Mouse (Mus musculus) layer of hippocampus, postnatal 25 days (tissue): ENCODE results near the gene Aprt. TPM values are rescaled to one million over a fixed set of nuclear protein-coding genes. Genes with fewer than 3 reads are reported as not detected.

Source experiments
- DNase-seq, 2 experiments: peaks; one replicate each; pipeline ENCODE4 v3.0.0; 2022; ENCODE audit warnings: mixed read lengths in 2 of 2, low spot score in 1 of 2; ENCODE audit errors: extremely low spot score in 1 of 2
- total RNA-seq, 2 experiments: library from RNA; stranded (reverse); gene quantifications; 2 replicates each; pipeline ENCODE4 v1.2.3; 2021

Aprt gene
- 10 to 100 TPM; 62.5 to 69.6 TPM for total RNA-seq

- DNase-seq: peak; percentile 83 to 86
These were observed at the start of gene Aprt for GRCm38 (mm10) chr8:122576648-122577022. Gene Aprt, minus strand, starts transcription at chr8:122576909.

DNA sequence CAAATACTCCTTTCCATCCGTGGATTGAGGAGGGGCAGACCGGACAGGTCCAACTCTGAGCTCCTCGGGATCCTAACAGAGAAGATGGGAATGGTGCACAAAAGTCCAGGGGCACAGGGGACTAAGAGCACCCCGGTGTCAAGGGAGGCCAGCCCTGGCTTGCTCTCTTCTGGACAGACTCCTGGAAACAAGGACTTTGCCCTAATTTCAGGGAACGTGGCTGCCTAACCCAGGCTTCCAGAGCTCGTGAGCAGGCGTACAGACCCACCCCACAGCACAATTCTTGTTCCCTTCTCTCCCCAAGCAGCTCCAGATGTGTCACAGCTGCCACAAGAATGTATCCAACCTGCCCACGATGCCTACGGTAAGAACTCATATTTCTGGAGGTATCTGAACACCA is 49.1 kb upstream of the Aprt start:
- no peak for DNase-seq

DNA sequence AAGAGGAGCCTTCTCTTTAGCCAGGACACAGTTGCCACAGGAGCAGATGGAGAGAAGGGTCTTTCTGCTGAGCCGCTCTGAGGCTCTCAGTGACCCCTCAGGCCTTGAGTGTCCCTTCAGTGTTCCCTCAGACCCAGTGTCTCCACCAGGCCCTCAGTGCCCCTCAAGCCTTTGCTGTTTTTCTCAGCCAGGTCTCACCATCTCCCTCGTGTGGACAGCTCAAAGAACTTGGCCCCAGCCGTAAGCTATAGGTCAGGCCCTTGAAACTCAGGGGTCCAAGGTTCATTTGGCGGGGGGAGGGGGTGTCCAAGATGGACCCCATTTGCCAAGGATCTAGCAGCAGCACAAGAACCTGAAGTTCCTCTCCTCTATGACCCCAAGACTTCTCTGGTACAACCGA is 47.9 kb upstream of the Aprt start:
- no peak for DNase-seq

GRCm38 (mm10) chr8:122623844-122624642 is 47.3 kb upstream of the Aprt start:
- DNase-seq: no peak

GRCm38 (mm10) chr8:122622727-122623126 is 46.0 kb upstream of the Aprt start, which contains the start of gene Pabpn1l:
Gene Pabpn1l, minus strand, starts transcription at chr8:122622739.
- no peak for DNase-seq

DNA sequence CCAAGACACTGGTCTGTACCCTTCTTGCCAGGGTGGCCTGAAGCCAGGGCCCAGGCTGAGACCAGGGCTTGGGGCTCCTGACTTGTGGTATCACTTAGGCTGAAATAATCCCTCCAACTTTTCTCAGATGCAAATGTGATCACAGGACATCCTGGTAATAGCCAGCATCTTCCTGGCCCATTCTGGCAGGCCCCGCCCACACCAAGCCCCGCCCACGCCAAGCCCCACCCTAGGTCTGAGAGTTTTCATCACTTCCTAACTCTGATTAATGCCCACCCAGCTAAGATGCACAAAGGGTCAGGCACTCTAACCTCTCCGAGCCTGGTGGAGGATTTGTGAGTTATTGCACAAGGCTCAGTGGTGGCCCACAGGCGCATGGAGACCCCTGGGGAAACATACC is 43.7 kb upstream of the Aprt start:
- DNase-seq: no peak

DNA sequence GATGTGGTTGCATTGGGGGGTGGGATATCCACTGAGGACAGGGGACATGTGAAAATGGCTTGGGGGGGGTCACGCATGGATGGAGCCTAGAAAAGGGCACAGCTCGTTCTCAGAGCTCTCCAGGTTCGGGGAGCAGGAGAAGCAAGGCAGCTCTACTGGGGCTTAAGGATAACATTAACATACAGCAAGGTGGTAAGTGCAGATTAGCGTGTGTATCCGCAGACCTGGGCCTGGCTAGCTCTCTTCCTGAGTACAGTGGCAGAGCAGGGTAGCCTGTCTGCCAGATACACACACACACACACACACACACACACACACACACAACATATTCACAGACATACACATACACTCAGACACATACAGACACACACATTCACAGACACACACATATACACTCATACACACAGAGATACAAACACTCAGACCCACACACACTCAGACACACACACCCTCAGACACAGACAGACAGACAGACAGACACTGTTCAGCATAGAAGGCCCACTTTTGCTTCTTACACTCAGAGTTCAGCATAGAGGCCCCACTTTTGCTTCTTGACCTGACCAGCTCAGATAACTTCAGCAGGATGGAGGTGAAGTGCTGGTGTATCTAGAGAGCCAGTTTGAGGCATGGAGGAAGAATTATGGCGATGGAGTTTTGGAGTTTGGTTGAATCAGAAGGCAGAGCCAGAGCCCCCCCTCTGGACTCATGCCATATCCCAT is 42.1 kb upstream of the Aprt start:
- no peak for DNase-seq

DNA sequence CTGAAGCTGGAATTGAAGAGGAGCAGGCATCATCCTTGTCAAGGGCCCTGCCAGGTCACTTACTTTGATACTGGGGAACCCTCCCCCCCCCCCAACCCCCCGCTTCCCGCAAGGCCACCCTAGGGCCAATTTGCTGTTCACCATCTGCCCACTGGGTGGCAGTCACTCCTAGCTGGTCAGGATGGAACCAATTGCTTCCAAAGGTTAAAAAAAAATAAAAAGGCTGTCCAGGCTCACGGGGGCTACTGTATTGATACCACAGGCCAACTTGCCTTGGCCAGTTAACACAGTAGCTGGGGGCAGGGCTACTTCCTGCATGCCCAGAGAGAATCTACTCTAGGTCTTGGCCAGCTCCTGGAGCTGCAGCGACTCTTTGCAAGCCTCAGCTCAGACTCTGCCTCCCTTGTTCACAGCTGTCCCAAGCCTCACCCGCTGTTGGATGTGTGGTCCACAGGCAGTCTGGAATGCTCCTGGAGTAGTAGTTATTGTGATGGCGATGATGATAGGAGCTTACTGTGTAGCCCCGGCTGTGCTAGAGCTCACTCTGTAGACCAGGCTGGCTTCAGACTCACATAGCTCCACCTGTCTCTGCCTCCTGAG is 41.3 kb upstream of the Aprt start:
- peak; percentile 59 to 90 for DNase-seq

GRCm38 (mm10) chr8:122616181-122616905 is 39.6 kb upstream of the Aprt start:
- DNase-seq: no peak

GRCm38 (mm10) chr8:122611295-122612133 is 34.8 kb upstream of the Aprt start, which contains the start of the genes Galns and Trappc2l:
Gene Galns, minus strand, starts transcription at chr8:122611463.
Gene Trappc2l, plus strand, starts transcription at chr8:122611640.
- peak; percentile 76 to 81 for DNase-seq

DNA sequence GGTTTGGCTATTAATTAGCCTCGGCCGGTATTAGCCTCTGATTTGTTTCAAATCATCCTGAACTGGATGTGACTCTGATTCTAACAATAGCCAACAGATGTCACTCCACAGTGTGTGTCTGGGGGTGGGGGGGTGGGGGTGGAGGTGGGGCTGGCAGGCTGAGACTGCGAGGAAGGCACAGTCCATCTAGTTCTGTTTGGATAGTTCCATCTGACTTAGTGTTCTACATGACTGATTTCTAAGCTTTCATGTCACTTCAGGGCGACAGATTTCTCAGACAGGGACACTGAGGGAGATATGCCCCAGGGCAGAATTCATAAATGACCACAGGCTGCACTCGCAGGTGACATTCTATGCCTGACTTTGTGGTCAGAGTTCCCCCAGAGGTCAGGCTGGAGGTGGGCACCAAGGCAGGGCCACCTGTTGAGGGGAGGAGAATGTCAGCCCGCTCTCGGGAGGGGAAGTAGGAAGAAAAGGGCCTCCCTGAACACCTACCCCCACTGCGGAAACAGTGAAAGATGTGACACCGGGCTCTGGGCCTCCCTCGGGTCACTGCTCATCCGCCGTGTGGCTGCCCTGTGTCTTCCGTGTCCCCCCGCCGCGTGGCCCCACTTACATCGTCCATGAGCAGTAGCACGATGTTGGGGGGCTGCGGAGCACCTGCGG is 34.0 kb upstream of the Aprt start:
- no peak for DNase-seq

- DNase-seq: no peak
These were observed 33.5 kb upstream of the Aprt start for GRCm38 (mm10) chr8:122610209-122610608.

- no peak for DNase-seq
These were observed 30.1 kb upstream of the Aprt start for GRCm38 (mm10) chr8:122606810-122607209.

GRCm38 (mm10) chr8:122605367-122605766 is 28.7 kb upstream of the Aprt start:
- no peak for DNase-seq

DNA sequence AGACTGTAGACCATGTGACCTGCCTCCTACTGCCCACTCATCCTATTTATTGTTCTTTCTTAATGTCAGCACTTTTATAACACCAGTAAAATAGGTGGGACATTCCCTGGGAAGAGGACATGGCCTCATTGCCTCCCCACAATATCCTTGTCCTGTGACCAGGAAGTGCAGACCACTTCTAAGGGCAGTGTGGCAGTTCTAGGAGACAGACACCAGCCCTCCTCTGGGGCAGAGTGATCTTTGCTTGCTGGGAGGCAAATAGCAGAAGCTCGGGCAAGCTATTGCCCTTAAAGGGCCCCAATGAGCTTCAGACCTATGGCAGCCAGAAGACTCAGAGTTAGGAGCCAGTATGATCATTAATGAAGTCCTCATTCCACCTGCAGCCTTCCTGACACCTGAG is 27.9 kb upstream of the Aprt start:
- no peak for DNase-seq

- DNase-seq: no peak
These were observed 24.0 kb upstream of the Aprt start for GRCm38 (mm10) chr8:122600666-122601065.

DNA sequence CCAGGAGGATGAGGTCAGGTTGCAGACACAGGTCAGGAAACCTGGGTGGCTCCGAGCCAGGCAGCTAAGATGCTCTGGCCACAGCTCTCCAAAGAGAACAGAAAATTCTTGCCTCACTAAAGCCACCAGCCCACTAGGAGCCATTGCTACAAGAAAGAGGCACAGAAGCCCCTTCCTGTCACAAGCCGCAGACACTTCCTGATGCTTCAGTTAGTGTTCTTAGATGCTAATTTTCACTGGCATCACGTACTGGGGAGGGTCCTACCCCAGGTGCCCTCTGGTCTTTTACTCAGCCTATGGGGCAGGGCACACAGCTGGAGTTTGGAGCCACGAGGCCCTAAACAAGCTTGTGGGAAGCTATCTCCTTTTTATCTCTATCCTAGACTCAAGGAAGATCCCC is 19.3 kb upstream of the Aprt start:
- DNase-seq: no peak

GRCm38 (mm10) chr8:122593783-122594507 is 17.2 kb upstream of the Aprt start:
- DNase-seq: no peak

DNA sequence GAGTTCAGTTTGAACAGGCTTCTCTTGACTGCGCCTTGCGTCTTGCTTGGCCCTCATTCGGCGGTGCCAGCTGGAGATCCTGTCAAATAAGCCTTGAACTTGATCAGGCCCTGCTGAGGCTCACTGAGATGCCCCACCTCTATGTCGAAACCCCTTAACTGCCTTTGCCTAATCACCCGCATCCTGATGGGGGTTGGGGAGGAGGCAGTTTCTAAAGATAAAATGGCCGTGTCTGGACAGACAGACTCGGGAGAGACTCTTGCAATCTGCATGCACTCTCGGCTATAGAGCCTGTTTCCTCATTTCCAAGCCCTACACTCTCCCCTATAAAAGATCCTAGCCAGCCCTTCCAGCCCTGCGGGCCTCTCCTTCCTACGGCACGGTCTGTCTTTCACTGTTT is 16.5 kb upstream of the Aprt start:
- no peak for DNase-seq
